Mouse (Mus musculus): ENCODE data around the gene Alk.

The Alk gene

GRCm38 (mm10) chr17:72395956-72396355, 208.5 kb downstream of the Alk start:
- no peak for DNase-seq

- DNase-seq = no peak
Observed at GRCm38 (mm10) chr17:72368991-72369390, 235.4 kb downstream of the Alk start.

GRCm38 (mm10) chr17:72362811-72363496, 241.5 kb downstream of the Alk start:
- no peak for DNase-seq

- DNase-seq = no peak
Observed at GRCm38 (mm10) chr17:72361961-72362360, 242.5 kb downstream of the Alk start.

GRCm38 (mm10) chr17:72356759-72357302, 247.6 kb downstream of the Alk start:
- DNase-seq = no peak

GRCm38 (mm10) chr17:72339437-72339836, 265.0 kb downstream of the Alk start:
- no peak for DNase-seq

- DNase-seq = peak; percentile 7
Observed at GRCm38 (mm10) chr17:72332909-72333308, 271.5 kb downstream of the Alk start.

DNA sequence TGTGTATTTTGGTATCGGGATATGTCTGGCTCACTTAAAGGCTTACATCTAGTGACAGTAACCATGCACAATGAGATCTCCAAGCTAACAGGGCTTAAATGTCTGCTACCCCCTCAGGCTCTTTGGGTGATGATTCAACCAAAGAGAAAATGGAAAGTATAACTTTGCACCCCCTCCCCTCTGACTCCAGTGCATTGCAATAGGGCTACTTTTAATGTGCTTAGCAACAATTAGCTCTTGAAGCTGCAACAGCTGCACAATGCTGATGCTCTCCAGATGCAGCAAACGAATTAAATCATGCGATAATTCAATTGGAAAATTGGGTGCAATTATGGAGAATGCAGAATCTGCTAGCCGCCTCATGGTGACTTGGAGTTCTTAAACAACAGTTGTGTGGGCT, 278.5 kb downstream of the Alk start:
- DNase-seq = no peak

DNA sequence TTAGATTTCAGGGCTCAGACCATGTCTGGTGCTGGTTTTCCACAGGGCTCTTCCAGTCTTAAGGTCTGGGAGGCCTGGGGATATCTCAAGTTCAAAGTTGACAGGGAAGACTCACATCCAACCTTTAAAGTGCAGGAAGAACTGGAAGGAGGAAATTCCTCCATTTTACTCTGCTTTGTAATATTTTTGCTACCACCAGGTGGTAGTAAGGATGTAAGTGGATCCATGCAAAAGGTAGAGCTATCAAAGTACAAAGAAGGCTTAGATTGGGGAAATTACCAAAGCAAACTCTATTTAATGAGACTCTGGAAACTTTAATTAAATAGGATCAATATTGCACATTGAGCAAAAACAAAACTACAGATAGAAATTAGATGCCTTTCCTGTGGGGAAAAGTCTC, 284.9 kb downstream of the Alk start:
- DNase-seq = no peak

GRCm38 (mm10) chr17:72299651-72300050, 304.8 kb downstream of the Alk start:
- no peak for DNase-seq

- DNase-seq = no peak
Observed at GRCm38 (mm10) chr17:72296349-72296748, 308.1 kb downstream of the Alk start.

DNA sequence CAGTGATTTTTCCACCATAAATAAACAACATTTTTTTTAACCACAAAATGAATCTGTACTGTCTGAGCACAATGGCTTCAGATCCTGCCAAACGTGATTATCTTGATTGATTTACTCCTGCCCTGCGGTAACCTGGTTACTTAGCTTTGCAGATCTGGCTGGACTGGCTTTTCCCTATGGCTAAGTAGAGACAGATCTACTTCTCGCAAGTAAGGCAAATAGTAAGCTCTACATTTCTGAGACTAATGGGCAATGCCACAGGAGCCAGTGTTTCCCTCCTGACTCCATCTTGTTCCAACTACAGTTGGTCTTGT, 311.2 kb downstream of the Alk start:
- DNase-seq = no peak

- no peak for DNase-seq
Observed at GRCm38 (mm10) chr17:72292444-72293266, 311.8 kb downstream of the Alk start.

- DNase-seq = peak; percentile 2
Observed at GRCm38 (mm10) chr17:72285961-72286360, 318.5 kb downstream of the Alk start.

DNA sequence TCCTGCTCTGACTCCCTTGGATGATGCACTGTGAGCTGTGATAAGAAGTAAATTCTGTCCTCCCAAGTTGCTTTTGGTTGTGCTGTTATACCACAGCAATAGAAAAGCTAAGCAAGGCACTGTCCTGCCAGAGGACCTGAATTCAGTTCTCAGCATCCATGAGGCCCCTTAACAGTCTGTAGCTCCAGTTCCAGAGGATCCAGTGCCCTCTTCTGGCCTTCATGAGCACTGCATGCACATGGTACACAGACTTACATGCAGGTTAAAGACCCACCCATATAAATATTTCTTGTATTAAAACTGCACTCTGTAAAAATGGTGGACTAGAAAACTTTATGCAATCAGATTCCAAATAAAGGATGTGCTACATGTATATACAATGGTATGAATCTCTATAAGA, 326.1 kb downstream of the Alk start:
- DNase-seq = no peak

DNA sequence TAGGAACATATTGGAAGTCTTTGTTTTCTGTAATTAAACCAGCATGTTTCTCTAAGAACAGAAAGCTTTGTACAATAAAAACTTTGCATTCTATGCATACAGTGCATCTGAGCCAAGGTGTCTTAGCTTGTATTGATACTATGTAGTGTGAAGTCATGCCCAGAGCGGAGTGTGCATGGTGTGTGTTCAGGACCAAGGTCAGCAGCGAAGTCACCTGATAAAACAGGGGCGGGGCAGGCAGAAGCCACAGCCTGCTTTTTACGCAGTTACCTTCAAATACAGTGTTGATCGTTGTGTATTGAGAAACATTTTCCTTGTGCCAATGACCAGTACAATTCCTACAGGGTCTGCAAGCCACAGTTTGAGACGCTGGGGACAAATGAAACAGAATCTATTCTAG, 327.6 kb downstream of the Alk start:
- no peak for DNase-seq

DNA sequence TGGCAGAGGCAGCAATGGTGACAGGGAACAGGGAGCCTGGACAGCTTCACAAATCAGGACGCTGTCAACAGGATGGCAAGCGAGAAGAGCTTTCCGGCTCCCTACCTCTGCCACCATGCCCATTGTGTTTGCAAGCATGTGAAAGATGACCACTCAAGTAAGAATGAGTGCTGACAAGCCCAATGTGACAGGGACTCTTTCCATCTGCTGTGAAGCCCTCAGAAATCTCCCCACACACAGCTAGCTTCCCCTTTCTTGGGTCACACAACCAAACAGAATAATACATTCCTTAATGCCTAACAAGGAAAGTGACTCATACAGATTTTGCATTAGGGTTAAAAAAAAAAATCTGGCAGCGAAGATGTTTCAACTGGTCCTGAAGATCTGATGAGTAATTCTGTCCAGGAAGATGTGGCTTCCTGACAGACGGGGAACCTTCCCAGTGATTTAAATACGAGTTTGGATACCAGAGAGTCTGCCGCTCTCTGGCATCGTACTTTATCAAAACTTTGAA, 329.0 kb downstream of the Alk start:
- DNase-seq = no peak

GRCm38 (mm10) chr17:72274205-72274604, 330.2 kb downstream of the Alk start:
- no peak for DNase-seq

DNA sequence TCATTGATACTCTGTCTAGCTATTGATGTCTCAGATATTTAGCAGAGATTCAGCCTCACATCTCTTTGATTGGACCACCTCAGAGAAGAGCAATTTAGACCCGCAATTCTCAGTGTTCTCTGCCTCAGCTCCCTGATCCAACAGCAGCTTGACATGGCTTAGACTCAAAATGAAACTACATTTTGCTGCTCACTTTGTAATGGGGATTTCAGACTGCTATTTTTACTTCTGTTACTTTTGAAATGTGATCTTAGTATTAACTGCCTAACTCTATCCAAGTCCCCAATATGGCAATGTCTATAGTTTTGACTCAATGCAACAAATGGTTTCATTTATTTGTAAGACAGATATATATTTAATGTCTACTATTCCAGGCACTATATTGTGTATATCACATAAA, 332.8 kb downstream of the Alk start:
- DNase-seq = no peak

GRCm38 (mm10) chr17:72268529-72268928, 335.9 kb downstream of the Alk start:
- no peak for DNase-seq

DNA sequence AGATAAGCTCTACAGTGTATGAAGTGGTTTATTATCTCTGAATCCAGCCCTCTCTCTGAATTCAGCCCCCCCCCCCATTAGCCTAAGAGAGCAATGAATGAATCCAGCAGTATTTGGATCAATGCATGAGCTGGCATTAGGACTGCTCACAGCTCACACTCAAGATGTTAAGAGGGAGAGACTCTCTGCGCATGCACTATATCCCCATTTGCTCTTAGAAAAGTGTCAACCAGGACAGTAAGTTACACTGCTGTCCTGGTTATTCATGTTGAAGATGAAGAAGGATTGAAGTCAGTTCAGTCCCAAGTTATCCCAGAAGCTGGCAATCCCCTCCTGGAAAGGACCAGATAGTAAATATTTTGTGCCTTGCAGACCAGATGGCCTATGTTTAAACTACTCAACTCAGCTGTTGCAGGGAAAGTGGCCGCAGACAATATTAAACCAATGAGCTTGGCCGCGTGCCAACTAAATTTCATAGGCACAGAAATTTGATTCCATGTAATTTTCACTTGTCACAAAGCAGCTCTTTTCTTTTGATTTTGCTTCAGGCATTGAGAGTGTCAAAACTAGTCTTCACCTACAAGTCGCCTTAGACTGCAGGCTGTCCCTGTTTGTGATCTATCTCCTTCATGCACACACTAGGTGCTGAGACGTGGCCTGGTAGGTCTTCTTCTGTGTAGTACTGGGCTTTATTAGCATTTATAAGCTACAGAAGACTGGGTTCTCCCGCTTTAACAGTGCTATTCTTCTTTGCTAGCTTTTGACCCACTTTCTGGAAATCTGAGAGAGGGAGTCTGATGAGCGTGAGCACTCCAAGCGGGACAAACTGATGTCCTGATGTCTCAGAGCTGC, 339.0 kb downstream of the Alk start:
- DNase-seq = no peak

DNA sequence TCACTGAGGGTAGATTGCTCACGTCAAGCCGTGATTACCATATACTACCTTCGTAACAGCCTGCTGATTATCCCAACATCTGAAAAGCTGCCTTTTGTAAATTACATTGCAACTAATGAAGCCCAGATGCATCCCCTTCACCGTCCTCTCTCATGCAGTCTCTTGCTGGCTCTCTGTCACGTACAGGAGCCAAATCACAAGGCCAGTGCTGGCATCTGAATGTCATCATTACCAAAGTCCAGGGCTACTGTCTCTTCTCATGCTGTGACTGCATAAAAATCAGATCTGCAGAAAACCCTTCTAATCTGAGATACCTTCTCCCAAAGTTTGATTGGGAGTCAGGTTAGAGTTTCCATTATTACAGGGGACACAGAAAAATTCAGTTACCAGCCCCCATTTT, 351.0 kb downstream of the Alk start:
- no peak for DNase-seq

DNA sequence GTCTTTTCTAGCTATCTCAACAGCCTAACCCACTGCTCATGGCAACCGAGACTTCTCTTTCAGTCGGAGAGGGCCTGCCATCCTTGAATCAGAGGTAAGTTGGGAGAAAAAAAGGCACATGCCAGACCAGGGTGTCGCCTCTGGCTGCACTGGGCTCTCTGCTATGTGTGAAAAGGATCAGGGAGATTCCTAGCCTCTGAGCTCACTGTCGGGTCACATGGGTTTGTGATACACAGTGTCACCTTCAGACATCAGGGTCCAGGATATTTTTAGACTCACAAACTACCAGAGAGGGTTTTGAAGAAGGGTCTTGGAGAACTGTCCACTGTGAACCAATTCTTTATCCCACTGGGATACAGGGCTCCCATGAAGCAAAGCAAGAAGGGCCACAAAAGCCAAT, 352.9 kb downstream of the Alk start:
- DNase-seq = no peak
